Mouse (Mus musculus): ENCODE data around the gene Map3k12.

The Map3k12 gene

GRCm38 (mm10) chr15:102498322-102498721, 18.5 kb downstream of the Map3k12 start:
- H3K36me3 ChIP-seq (ENCODE audit: insufficient read depth, low read length): peaks cover 100% of the 10 kb centered on the region

GRCm38 (mm10) chr15:102487664-102488063, 29.2 kb downstream of the Map3k12 start:
- TF ChIP-seq NANOG (IDR thresholded peaks at IDR 0.05; ENCODE audit: borderline replicate concordance, low read length): no peak
- no peak for TF ChIP-seq POU5F1 (IDR thresholded peaks at IDR 0.05; ENCODE audit: borderline replicate concordance, low read length)
- no peak for TF ChIP-seq CTCF (conservative IDR thresholded peaks at IDR 0.05; ENCODE audit: low read length)
- Histone ChIP-seq H3K27me3 (ENCODE audit: insufficient read depth, low read length) (no peaks in the 10 kb centered on the region), H3K9me3 (ENCODE audit: low read length) (no peaks in the 10 kb centered on the region)

More at GRCm38 (mm10) chr15:102498322-102498721, 18.5 kb downstream of the Map3k12 start:
- no peak overlapping the region for H3K4me3 ChIP-seq (replicated peaks; ENCODE audit: low read length)
- H3K9me3 ChIP-seq (ENCODE audit: low read length): no peaks in the 10 kb centered on the region
- peaks cover 56% of the 10 kb centered on the region for H3K4me1 ChIP-seq (replicated peaks; ENCODE audit: low read depth, low read length)
- no peaks in the 10 kb centered on the region for H3K27me3 ChIP-seq (ENCODE audit: insufficient read depth, low read length)
- TF ChIP-seq POU5F1 (IDR thresholded peaks at IDR 0.05; ENCODE audit: borderline replicate concordance, low read length) (no peak), NANOG (IDR thresholded peaks at IDR 0.05; ENCODE audit: borderline replicate concordance, low read length) (no peak), CTCF (conservative IDR thresholded peaks at IDR 0.05; ENCODE audit: low read length) (no peak)

GRCm38 (mm10) chr15:102485853-102486252, 31.0 kb downstream of the Map3k12 start:
- H3K27me3 ChIP-seq (ENCODE audit: insufficient read depth, low read length): no peaks in the 10 kb centered on the region
- no peaks in the 10 kb centered on the region for H3K9me3 ChIP-seq (ENCODE audit: low read length)
- H3K4me1 ChIP-seq (replicated peaks; ENCODE audit: low read depth, low read length): peaks cover 38% of the 10 kb centered on the region
- peaks cover 100% of the 10 kb centered on the region for H3K36me3 ChIP-seq (ENCODE audit: insufficient read depth, low read length)
- no peak for TF ChIP-seq NANOG (IDR thresholded peaks at IDR 0.05; ENCODE audit: borderline replicate concordance, low read length)
- no peak for TF ChIP-seq POU5F1 (IDR thresholded peaks at IDR 0.05; ENCODE audit: borderline replicate concordance, low read length)
- no peak overlapping the region for H3K4me3 ChIP-seq (replicated peaks; ENCODE audit: low read length)

More at GRCm38 (mm10) chr15:102487664-102488063, 29.2 kb downstream of the Map3k12 start:
- no peak overlapping the region for H3K4me3 ChIP-seq (replicated peaks; ENCODE audit: low read length)
- H3K36me3 ChIP-seq (ENCODE audit: insufficient read depth, low read length): peaks cover 98% of the 10 kb centered on the region
- peaks cover 36% of the 10 kb centered on the region for H3K4me1 ChIP-seq (replicated peaks; ENCODE audit: low read depth, low read length)

GRCm38 (mm10) chr15:102483136-102483535, 33.7 kb downstream of the Map3k12 start:
- peaks cover 99% of the 10 kb centered on the region for H3K36me3 ChIP-seq (ENCODE audit: insufficient read depth, low read length)
- H3K4me3 ChIP-seq (replicated peaks; ENCODE audit: low read length): no peak overlapping the region
- TF ChIP-seq NANOG (IDR thresholded peaks at IDR 0.05; ENCODE audit: borderline replicate concordance, low read length): no peak
- TF ChIP-seq CTCF (conservative IDR thresholded peaks at IDR 0.05; ENCODE audit: low read length): no peak
- TF ChIP-seq POU5F1 (IDR thresholded peaks at IDR 0.05; ENCODE audit: borderline replicate concordance, low read length): no peak
- no peaks in the 10 kb centered on the region for H3K27me3 ChIP-seq (ENCODE audit: insufficient read depth, low read length)
- no peaks in the 10 kb centered on the region for H3K9me3 ChIP-seq (ENCODE audit: low read length)
- H3K4me1 ChIP-seq (replicated peaks; ENCODE audit: low read depth, low read length): peaks cover 55% of the 10 kb centered on the region

GRCm38 (mm10) chr15:102474520-102474919, 42.3 kb downstream of the Map3k12 start:
- Histone ChIP-seq H3K4me3 (replicated peaks; ENCODE audit: low read length) (no peak overlapping the region), H3K27me3 (ENCODE audit: insufficient read depth, low read length) (no peaks in the 10 kb centered on the region), H3K36me3 (ENCODE audit: insufficient read depth, low read length) (peaks cover 78% of the 10 kb centered on the region), H3K4me1 (replicated peaks; ENCODE audit: low read depth, low read length) (peaks cover 69% of the 10 kb centered on the region), H3K9me3 (ENCODE audit: low read length) (no peaks in the 10 kb centered on the region)
- TF ChIP-seq POU5F1 (IDR thresholded peaks at IDR 0.05; ENCODE audit: borderline replicate concordance, low read length): no peak
- no peak for TF ChIP-seq CTCF (conservative IDR thresholded peaks at IDR 0.05; ENCODE audit: low read length)
- TF ChIP-seq NANOG (IDR thresholded peaks at IDR 0.05; ENCODE audit: borderline replicate concordance, low read length): no peak

- TF ChIP-seq NANOG (IDR thresholded peaks at IDR 0.05; ENCODE audit: borderline replicate concordance, low read length) (no peak), POU5F1 (IDR thresholded peaks at IDR 0.05; ENCODE audit: borderline replicate concordance, low read length) (no peak), CTCF (conservative IDR thresholded peaks at IDR 0.05; ENCODE audit: low read length) (no peak)
- peaks cover 66% of the 10 kb centered on the region for H3K4me1 ChIP-seq (replicated peaks; ENCODE audit: low read depth, low read length)
- peak overlapping the region; percentile 92 for H3K4me3 ChIP-seq (replicated peaks; ENCODE audit: low read length)
Measured at GRCm38 (mm10) chr15:102473246-102473645, 43.6 kb downstream of the Map3k12 start.

GRCm38 (mm10) chr15:102471727-102472126, 45.1 kb downstream of the Map3k12 start:
- H3K9me3 ChIP-seq (ENCODE audit: low read length): no peaks in the 10 kb centered on the region
- H3K4me1 ChIP-seq (replicated peaks; ENCODE audit: low read depth, low read length): peaks cover 52% of the 10 kb centered on the region
- no peaks in the 10 kb centered on the region for H3K27me3 ChIP-seq (ENCODE audit: insufficient read depth, low read length)
- peaks cover 75% of the 10 kb centered on the region for H3K36me3 ChIP-seq (ENCODE audit: insufficient read depth, low read length)
- TF ChIP-seq NANOG (IDR thresholded peaks at IDR 0.05; ENCODE audit: borderline replicate concordance, low read length) (no peak), CTCF (conservative IDR thresholded peaks at IDR 0.05; ENCODE audit: low read length) (no peak), POU5F1 (IDR thresholded peaks at IDR 0.05; ENCODE audit: borderline replicate concordance, low read length) (no peak)
- H3K4me3 ChIP-seq (replicated peaks; ENCODE audit: low read length): peak overlapping the region; percentile 92

More at GRCm38 (mm10) chr15:102473246-102473645, 43.6 kb downstream of the Map3k12 start:
- H3K9me3 ChIP-seq (ENCODE audit: low read length): no peaks in the 10 kb centered on the region
- peaks cover 77% of the 10 kb centered on the region for H3K36me3 ChIP-seq (ENCODE audit: insufficient read depth, low read length)
- H3K27me3 ChIP-seq (ENCODE audit: insufficient read depth, low read length): no peaks in the 10 kb centered on the region

- TF ChIP-seq CTCF (conservative IDR thresholded peaks at IDR 0.05; ENCODE audit: low read length) (no peak), NANOG (IDR thresholded peaks at IDR 0.05; ENCODE audit: borderline replicate concordance, low read length) (no peak), POU5F1 (IDR thresholded peaks at IDR 0.05; ENCODE audit: borderline replicate concordance, low read length) (no peak)
- peaks cover 75% of the 10 kb centered on the region for H3K36me3 ChIP-seq (ENCODE audit: insufficient read depth, low read length)
- H3K4me1 ChIP-seq (replicated peaks; ENCODE audit: low read depth, low read length): peaks cover 48% of the 10 kb centered on the region
- no peaks in the 10 kb centered on the region for H3K27me3 ChIP-seq (ENCODE audit: insufficient read depth, low read length)
- H3K9me3 ChIP-seq (ENCODE audit: low read length): no peaks in the 10 kb centered on the region
- H3K4me3 ChIP-seq (replicated peaks; ENCODE audit: low read length): peak overlapping the region; percentile 92
Measured at GRCm38 (mm10) chr15:102471295-102471645, 45.6 kb downstream of the Map3k12 start.

Measured in E14TG2a.4 (cell line).